Mouse (Mus musculus) thymus, adult 18-20 months (tissue): ENCODE measurements around the gene Mettl27.

ENCODE experiments used
- DNase-seq, 2 experiments: peaks; one replicate each; pipeline ENCODE4 v3.0.0; 2022; ENCODE audit warnings: mixed read lengths in 2 of 2

Mettl27 gene

DNA sequence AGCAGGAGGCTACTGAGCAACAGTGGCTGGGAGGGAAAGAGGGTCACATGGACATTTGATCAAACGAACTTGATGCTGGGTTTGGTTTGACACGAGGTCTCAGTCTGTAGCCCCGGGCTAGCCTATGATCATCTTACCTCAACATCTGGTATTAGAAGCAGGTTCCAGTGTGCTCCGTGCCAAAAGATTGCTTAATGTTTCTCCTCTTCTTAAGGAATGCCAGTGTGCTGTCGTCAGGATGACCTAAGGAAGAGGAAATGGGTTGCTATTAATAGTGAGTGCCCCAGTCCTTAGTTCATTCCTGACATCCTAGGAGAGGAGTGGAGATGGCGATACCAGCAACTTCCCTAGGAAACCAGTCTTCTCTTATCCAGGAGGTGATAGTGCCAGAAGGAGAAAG, 57.6 kb downstream of the Mettl27 start:
- DNase-seq: no peak
